Mouse (Mus musculus) C2C12 (cell line): ENCODE data around the gene Krt10.

Source experiments
- CTCF ChIP-seq: IDR thresholded peaks from one replicate; pipeline ENCODE4 v1.5.1; 2011; ENCODE audit not compliant: control insufficient read depth, insufficient read depth, insufficient read length
- MYOD1 ChIP-seq: IDR thresholded peaks from one replicate; pipeline ENCODE4 v1.6.1; 2011; ENCODE audit warnings: low read depth; ENCODE audit not compliant: control insufficient read depth, insufficient read length
- MYOG ChIP-seq: IDR thresholded peaks from one replicate; pipeline ENCODE4 v1.6.1; 2011; ENCODE audit not compliant: control insufficient read depth, insufficient read length; ENCODE audit errors: extremely low read depth

DNA sequence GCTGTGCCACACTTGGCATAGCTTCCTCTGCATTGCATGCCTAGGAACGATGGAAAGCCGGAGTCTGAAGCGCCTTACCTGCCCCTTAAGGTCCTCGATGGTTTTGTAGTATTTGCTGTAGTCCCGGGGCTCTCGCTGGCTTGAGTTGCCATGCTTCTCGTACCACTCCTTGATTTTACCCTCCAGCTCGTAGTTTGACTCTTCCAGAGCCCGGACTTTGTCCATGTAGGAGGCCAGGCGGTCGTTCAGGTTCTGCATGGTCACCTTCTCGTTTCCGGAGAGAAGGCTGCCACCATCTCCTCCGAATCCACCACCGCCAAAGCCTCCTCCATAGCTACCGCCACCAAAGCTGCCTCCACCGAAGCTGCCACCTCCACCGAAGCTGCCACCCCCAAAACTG lies 503 bp downstream of the Krt10 start:
- TF ChIP-seq CTCF (no peak), MYOG (no peak), MYOD1 (no peak)
